Mouse (Mus musculus) brain, embryonic 14.5 days (tissue): ENCODE measurements at regions not wholly inside any gene's neighbourhood (a gene's known extent, or its start where the extent isn't known, plus 50 kb on each side); places are given as distances from the start of the nearest gene placed in this dataset.

Experiments used
- DNase-seq: peaks from one replicate; pipeline ENCODE4 v3.0.0-alpha.2; 2011; ENCODE audit warnings: low read depth
- CTCF ChIP-seq: fragments of 200-500 bp; IDR thresholded peaks from 2 replicates; pipeline ENCODE4 v1.5.1; 2012; ENCODE audit warnings: inconsistent platforms, mild to moderate bottlenecking, moderate library complexity, borderline replicate concordance; ENCODE audit not compliant: insufficient read depth, insufficient read length; ENCODE audit errors: extremely low read depth
- POLR2A ChIP-seq: fragments of 200-500 bp; IDR thresholded peaks from 2 replicates; pipeline ENCODE4 v1.6.1; 2012; ENCODE audit warnings: mild to moderate bottlenecking, inconsistent platforms, borderline replicate concordance; ENCODE audit not compliant: poor library complexity, insufficient read depth, insufficient read length, severe bottlenecking; ENCODE audit errors: extremely low read depth

GRCm38 (mm10) chr15:62325451-62326290 lies 1402.9 kb upstream of the A1bg start:
- DNase-seq, result no peak
- TF ChIP-seq POLR2A, result no peak
- no peak for TF ChIP-seq CTCF

GRCm38 (mm10) chr15:62320966-62321365 lies 1398.2 kb upstream of the A1bg start:
- TF ChIP-seq CTCF (no peak), POLR2A (no peak)
- DNase-seq, result no peak

- TF ChIP-seq CTCF, result no peak
- no peak for TF ChIP-seq POLR2A
These were observed 1391.6 kb upstream of the A1bg start for GRCm38 (mm10) chr15:62314449-62314848.

GRCm38 (mm10) chr15:62302233-62302632 lies 1379.4 kb upstream of the A1bg start:
- DNase-seq, result no peak
- TF ChIP-seq CTCF (no peak), POLR2A (no peak)

More at GRCm38 (mm10) chr15:62314449-62314848, 1391.6 kb upstream of the A1bg start:
- DNase-seq, result peak; percentile 54

GRCm38 (mm10) chr15:62301567-62301966 lies 1378.8 kb upstream of the A1bg start:
- no peak for DNase-seq
- no peak for TF ChIP-seq POLR2A
- no peak for TF ChIP-seq CTCF

- DNase-seq, result no peak
- TF ChIP-seq CTCF, result no peak
- no peak for TF ChIP-seq POLR2A
These were observed 1374.3 kb upstream of the A1bg start for GRCm38 (mm10) chr15:62297138-62297537.

GRCm38 (mm10) chr15:62295233-62295927 lies 1372.6 kb upstream of the A1bg start:
- TF ChIP-seq POLR2A (no peak), CTCF (no peak)
- DNase-seq, result peak; percentile 61

GRCm38 (mm10) chr15:62294786-62295185 lies 1372.0 kb upstream of the A1bg start:
- DNase-seq, result no peak
- TF ChIP-seq POLR2A, result no peak
- no peak for TF ChIP-seq CTCF

- TF ChIP-seq CTCF, result no peak
- TF ChIP-seq POLR2A, result no peak
- DNase-seq, result no peak
These were observed 1370.1 kb upstream of the A1bg start for GRCm38 (mm10) chr15:62292876-62293275.

GRCm38 (mm10) chr15:62290687-62291086 lies 1367.9 kb upstream of the A1bg start:
- TF ChIP-seq POLR2A, result no peak
- TF ChIP-seq CTCF, result no peak
- no peak for DNase-seq

GRCm38 (mm10) chr15:62286666-62287655 lies 1364.1 kb upstream of the A1bg start:
- no peak for TF ChIP-seq POLR2A
- TF ChIP-seq CTCF, result no peak
- peak; percentile 35 for DNase-seq
